Mouse (Mus musculus) brain, embryonic 14.5 days (tissue): ENCODE data around the gene Armcx4.

Source experiments
- CTCF ChIP-seq: fragments of 200-500 bp; IDR thresholded peaks from 2 replicates; pipeline ENCODE4 v1.5.1; 2012; ENCODE audit warnings: inconsistent platforms, mild to moderate bottlenecking, moderate library complexity, borderline replicate concordance; ENCODE audit not compliant: insufficient read depth, insufficient read length; ENCODE audit errors: extremely low read depth
- POLR2A ChIP-seq: fragments of 200-500 bp; IDR thresholded peaks from 2 replicates; pipeline ENCODE4 v1.6.1; 2012; ENCODE audit warnings: mild to moderate bottlenecking, inconsistent platforms, borderline replicate concordance; ENCODE audit not compliant: poor library complexity, insufficient read depth, insufficient read length, severe bottlenecking; ENCODE audit errors: extremely low read depth

GRCm38 (mm10) chrX:134646338-134646737 lies 40.0 kb upstream of the Armcx4 start:
- TF ChIP-seq POLR2A (no peak), CTCF (no peak)
